8 mouse cellular contexts compared by ENCODE assay signal in genomic region chr13:98726494-98726893, GRCm38 (mm10). TPM values are rescaled to one million over a fixed set of nuclear protein-coding genes. Genes with fewer than 3 reads are reported as not detected.
A peak's percentile ranks its signal among the peaks of the same experiment; 100 is the strongest.
DNase-seq lines count a peak whose midpoint lies in the region; ATAC-seq and TF ChIP-seq lines count a peak whose summit lies in the region.

No protein-coding gene starts in this region.

- DNase-seq in forebrain, postnatal 0 days = peak; percentile 63
- peak; percentile 69 for DNase-seq in lung, embryonic 14.5 days
- DNase-seq in lung, postnatal 25 days (ENCODE audit: low spot score) = no peak
- DNase-seq in NIH3T3 (ENCODE audit: low read depth) = peak; percentile 36
- DNase-seq in adrenal gland, postnatal 4 days (ENCODE audit: low spot score in 2 of 2) = no peak
- no peak for DNase-seq in adrenal gland, adult 8-10 months

- no peak overlapping the region for H3K9ac ChIP-seq in forebrain, postnatal 0 days
- H3K9ac ChIP-seq in forebrain, embryonic 12.5 days = no peak overlapping the region
- H3K9ac ChIP-seq in lung, embryonic 14.5 days = no peak overlapping the region
- no peak overlapping the region for H3K9ac ChIP-seq in liver, embryonic 12.5 days

- 63% methylated on average over 4 of the region's 4 CpGs for WGBS in forebrain, postnatal 0 days
- WGBS in forebrain, embryonic 12.5 days = 65% methylated on average over 4 of the region's 4 CpGs
- 56% methylated on average over 4 of the region's 4 CpGs for WGBS in lung, embryonic 14.5 days
- WGBS in liver, embryonic 12.5 days (ENCODE audit: insufficient replicate concordance) = 58% methylated on average over 4 of the region's 4 CpGs

- no peaks in the 10 kb centered on the region for H3K9me3 ChIP-seq in forebrain, postnatal 0 days (ENCODE audit: low read length)
- no peaks in the 10 kb centered on the region for H3K9me3 ChIP-seq in forebrain, embryonic 12.5 days
- H3K9me3 ChIP-seq in lung, embryonic 14.5 days (ENCODE audit: low read depth, low read length) = no peaks in the 10 kb centered on the region
- H3K9me3 ChIP-seq in liver, embryonic 12.5 days (replicated peaks) = no peaks in the 10 kb centered on the region

- peak; percentile 79 for ATAC-seq in forebrain, postnatal 0 days
- no peak for ATAC-seq in forebrain, embryonic 12.5 days (ENCODE audit: low FRiP score)
- no peak for ATAC-seq in lung, embryonic 14.5 days (ENCODE audit: insufficient read depth)
- peak; percentile 59; the same call in 1 of the 2 replicates for ATAC-seq in liver, embryonic 12.5 days

- peaks cover 30% of the 10 kb centered on the region for H3K36me3 ChIP-seq in forebrain, postnatal 0 days (ENCODE audit: insufficient read depth)
- H3K36me3 ChIP-seq in forebrain, embryonic 12.5 days (replicated peaks) = peaks cover 49% of the 10 kb centered on the region
- peaks cover 75% of the 10 kb centered on the region for H3K36me3 ChIP-seq in lung, embryonic 14.5 days (ENCODE audit: insufficient read depth)
- H3K36me3 ChIP-seq in liver, embryonic 12.5 days = peaks cover 77% of the 10 kb centered on the region

- no peaks in the 10 kb centered on the region for H3K27me3 ChIP-seq in forebrain, postnatal 0 days (ENCODE audit: insufficient read depth, low read length)
- no peaks in the 10 kb centered on the region for H3K27me3 ChIP-seq in forebrain, embryonic 12.5 days
- no peaks in the 10 kb centered on the region for H3K27me3 ChIP-seq in lung, embryonic 14.5 days (ENCODE audit: insufficient read depth, low read length)
- H3K27me3 ChIP-seq in liver, embryonic 12.5 days (replicated peaks) = no peaks in the 10 kb centered on the region

- peak; percentile 82 for TF ChIP-seq CTCF in forebrain, postnatal 0 days (IDR thresholded peaks at IDR 0.05; ENCODE audit: low read depth)
- peak; percentile 75 for TF ChIP-seq CTCF in lung, embryonic 14.5 days (IDR thresholded peaks at IDR 0.05; ENCODE audit: low read depth)

- no peak overlapping the region for H3K4me3 ChIP-seq in forebrain, postnatal 0 days (ENCODE audit: low read depth, low read length)
- H3K4me3 ChIP-seq in forebrain, embryonic 12.5 days (replicated peaks) = no peak overlapping the region
- H3K4me3 ChIP-seq in lung, embryonic 14.5 days (ENCODE audit: low read depth, low read length) = no peak overlapping the region
- H3K4me3 ChIP-seq in liver, embryonic 12.5 days = no peak overlapping the region

- no peak overlapping the region for H3K4me2 ChIP-seq in forebrain, postnatal 0 days (ENCODE audit: low read depth)
- H3K4me2 ChIP-seq in forebrain, embryonic 12.5 days = no peak overlapping the region
- H3K4me2 ChIP-seq in lung, embryonic 14.5 days = no peak overlapping the region
- H3K4me2 ChIP-seq in liver, embryonic 12.5 days = no peak overlapping the region

- H3K4me1 ChIP-seq in forebrain, postnatal 0 days (ENCODE audit: insufficient read depth) = no peaks in the 10 kb centered on the region
- no peaks in the 10 kb centered on the region for H3K4me1 ChIP-seq in forebrain, embryonic 12.5 days
- no peaks in the 10 kb centered on the region for H3K4me1 ChIP-seq in lung, embryonic 14.5 days (ENCODE audit: insufficient read depth)
- peaks cover 13% of the 10 kb centered on the region for H3K4me1 ChIP-seq in liver, embryonic 12.5 days

- H3K27ac ChIP-seq in forebrain, postnatal 0 days (ENCODE audit: low read depth, low read length) = no peak overlapping the region
- H3K27ac ChIP-seq in forebrain, embryonic 12.5 days = no peak overlapping the region
- H3K27ac ChIP-seq in lung, embryonic 14.5 days (ENCODE audit: low read depth) = no peak overlapping the region
- no peak overlapping the region for H3K27ac ChIP-seq in liver, embryonic 12.5 days

RNA-seq across cellular contexts. Expression of gene Tmem171, which starts 31.9 kb away (rescaled TPM):
- not detected in 2 replicates for total RNA-seq in forebrain, postnatal 0 days (2014; rRNA removed)
- 0.28 TPM in 1 of 2 replicates, not detected in the other for polyA plus RNA-seq in forebrain, postnatal 0 days (2015; fragmentation: Nextera tagmentation; extraction: Ambion mirVana)
- polyA plus RNA-seq in forebrain, embryonic 12.5 days (2016; fragmentation: Nextera tagmentation; extraction: Ambion mirVana) = not detected in 2 replicates
- polyA plus RNA-seq in lung, embryonic 14.5 days (2014; fragmentation: Nextera tagmentation; extraction: Ambion mirVana) = 13.9 and 15.4 TPM in 2 replicates
- not detected in 2 replicates for polyA plus RNA-seq in liver, embryonic 12.5 days (2016; fragmentation: Nextera tagmentation; extraction: Ambion mirVana)
- 1 to 10 TPM in 1 of 2 experiments, under 1 TPM in 1; 0.54 to 2.5 TPM for total RNA-seq in adrenal gland, postnatal 4 days (2021)
- total RNA-seq in adrenal gland, adult 8-10 months (2022) = under 1 TPM in 3 of 4 experiments, not detected in 1; 0.40 to 0.80 (median 0.55) TPM

Comparison
In these comparisons a context has a peak if more than half of its experiments do, and no peak if none do; other contexts are left out.
1. ATAC-seq: peak in forebrain, postnatal 0 days (single experiment) and liver, embryonic 12.5 days (single experiment); none in forebrain, embryonic 12.5 days (single experiment) and lung, embryonic 14.5 days (single experiment).
2. DNase-seq: peak in forebrain, postnatal 0 days (single experiment), lung, embryonic 14.5 days (single experiment) and NIH3T3 (single experiment); none in lung, postnatal 25 days (single experiment), adrenal gland, postnatal 4 days (0 of 2) and adrenal gland, adult 8-10 months (single experiment).
3. RNA of gene Tmem171, which starts 31.9 kb away (polyA plus RNA-seq): 13.9 to 15.4 TPM in lung, embryonic 14.5 days; 0.28 TPM in forebrain, postnatal 0 days, not detected in liver, embryonic 12.5 days and not detected in forebrain, embryonic 12.5 days; every median in the first group is over 10 times any median in the second.